Comparison of ENCODE assay signal across 20 mouse cellular contexts in the genomic region with DNA sequence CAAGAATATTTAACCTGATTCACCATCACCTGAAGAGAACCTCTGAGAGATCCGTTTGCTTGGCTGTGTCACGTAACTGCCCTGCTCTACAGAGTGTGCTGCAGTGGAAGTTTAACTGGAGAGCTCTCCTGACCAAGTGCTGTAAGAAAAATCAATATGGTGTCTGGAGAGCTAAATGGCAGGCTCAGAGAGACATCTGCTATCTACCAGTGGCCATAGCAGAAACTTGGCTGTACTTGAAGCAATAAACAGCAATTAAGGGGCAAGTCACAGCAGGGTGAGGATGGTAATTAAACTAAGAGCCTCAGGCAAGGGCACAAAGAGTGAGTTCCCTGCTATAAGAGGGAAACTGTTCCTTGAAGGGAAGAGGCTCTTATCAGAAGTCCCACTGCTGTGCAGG. TPM values are rescaled to one million over a fixed set of nuclear protein-coding genes. Genes with fewer than 3 reads are reported as not detected.
DNase-seq lines count a peak whose midpoint lies in the region; ATAC-seq lines count a peak whose summit lies in the region.
"Had no signal": no experiment of that assay in that cellular context is flagged by ENCODE, and none has a peak within 500 bp of the region (broad histone marks: within the 10 kb centered on the region; RNA-seq: fewer than 3 reads in every experiment).

No protein-coding gene starts in this region.

- H3K4me1 ChIP-seq in hindbrain, embryonic 14.5 days (replicated peaks; ENCODE audit: control insufficient read depth, insufficient read depth, low read length): no peaks in the 10 kb centered on the region
- no peaks in the 10 kb centered on the region for H3K4me1 ChIP-seq in hindbrain, embryonic 12.5 days
- H3K4me1 ChIP-seq in neural tube, embryonic 13.5 days (replicated peaks): no peaks in the 10 kb centered on the region
- H3K4me1 ChIP-seq in neural tube, embryonic 15.5 days: no peaks in the 10 kb centered on the region
- H3K4me1 ChIP-seq: kidney, embryonic 15.5 days had no signal

- no peak overlapping the region for H3K4me3 ChIP-seq in hindbrain, embryonic 14.5 days (replicated peaks; ENCODE audit: low read length)
- H3K4me3 ChIP-seq in hindbrain, embryonic 12.5 days: no peak overlapping the region
- H3K4me3 ChIP-seq in neural tube, embryonic 13.5 days: no peak overlapping the region
- no peak overlapping the region for H3K4me3 ChIP-seq in neural tube, embryonic 15.5 days (replicated peaks)
- H3K4me3 ChIP-seq: gastrocnemius, adult 2 months; kidney, embryonic 15.5 days; limb, embryonic 13.5 days had no signal

- 82% methylated on average over 2 of the region's 2 CpGs for WGBS in hindbrain, embryonic 14.5 days
- WGBS in hindbrain, embryonic 12.5 days: 78% methylated on average over 2 of the region's 2 CpGs
- 50% methylated on average over 2 of the region's 2 CpGs for WGBS in neural tube, embryonic 13.5 days
- WGBS in neural tube, embryonic 15.5 days: 53% methylated on average over 2 of the region's 2 CpGs

- H3K27me3 ChIP-seq in hindbrain, embryonic 14.5 days (ENCODE audit: control insufficient read depth, insufficient read depth, low read length): no peaks in the 10 kb centered on the region
- H3K27me3 ChIP-seq in hindbrain, embryonic 12.5 days: no peaks in the 10 kb centered on the region
- H3K27me3 ChIP-seq in neural tube, embryonic 13.5 days: no peaks in the 10 kb centered on the region
- no peaks in the 10 kb centered on the region for H3K27me3 ChIP-seq in neural tube, embryonic 15.5 days (replicated peaks)
- H3K27me3 ChIP-seq: CH12.LX; kidney, embryonic 15.5 days; limb, embryonic 13.5 days had no signal

- no peak overlapping the region for H3K4me2 ChIP-seq in hindbrain, embryonic 14.5 days (replicated peaks)
- H3K4me2 ChIP-seq in hindbrain, embryonic 12.5 days (replicated peaks): no peak overlapping the region
- H3K4me2 ChIP-seq in neural tube, embryonic 13.5 days: no peak overlapping the region
- H3K4me2 ChIP-seq in neural tube, embryonic 15.5 days: no peak overlapping the region
- H3K4me2 ChIP-seq: kidney, embryonic 15.5 days; limb, embryonic 13.5 days had no signal

- ATAC-seq in hindbrain, embryonic 14.5 days (ENCODE audit: low FRiP score): 0 out of 2 replicates have a peak, but pooled peaks have one; percentile 3
- no peak for ATAC-seq in hindbrain, embryonic 12.5 days (ENCODE audit: low FRiP score)
- ATAC-seq in neural tube, embryonic 13.5 days (ENCODE audit: low read depth): 0 out of 2 replicates have a peak, but pooled peaks have one; percentile 67
- no peak for ATAC-seq in neural tube, embryonic 15.5 days (ENCODE audit: low FRiP score)
- ATAC-seq: activated CD4-positive, CD25-positive, alpha-beta regulatory T cell, adult 4 months; hindbrain, embryonic 16.5 days had no signal

- H3K9me3 ChIP-seq in hindbrain, embryonic 14.5 days (ENCODE audit: control insufficient read depth, low read length): no peaks in the 10 kb centered on the region
- no peaks in the 10 kb centered on the region for H3K9me3 ChIP-seq in hindbrain, embryonic 12.5 days (replicated peaks)
- H3K9me3 ChIP-seq in neural tube, embryonic 13.5 days: no peaks in the 10 kb centered on the region
- no peaks in the 10 kb centered on the region for H3K9me3 ChIP-seq in neural tube, embryonic 15.5 days (replicated peaks)
- H3K9me3 ChIP-seq: kidney, embryonic 15.5 days; limb, embryonic 13.5 days had no signal

- no peak overlapping the region for H3K27ac ChIP-seq in hindbrain, embryonic 14.5 days
- no peak overlapping the region for H3K27ac ChIP-seq in hindbrain, embryonic 12.5 days
- no peak overlapping the region for H3K27ac ChIP-seq in neural tube, embryonic 13.5 days (replicated peaks)
- no peak overlapping the region for H3K27ac ChIP-seq in neural tube, embryonic 15.5 days (replicated peaks)
- H3K27ac ChIP-seq: gastrocnemius, adult 2 months; kidney, embryonic 15.5 days; limb, embryonic 13.5 days; macrophage had no signal

- no peak overlapping the region for H3K9ac ChIP-seq in hindbrain, embryonic 14.5 days
- H3K9ac ChIP-seq in hindbrain, embryonic 12.5 days: no peak overlapping the region
- H3K9ac ChIP-seq in neural tube, embryonic 13.5 days: no peak overlapping the region
- H3K9ac ChIP-seq in neural tube, embryonic 15.5 days (replicated peaks): no peak overlapping the region
- H3K9ac ChIP-seq: kidney, embryonic 15.5 days; limb, embryonic 13.5 days had no signal

- DNase-seq in cerebellum, adult 11-12 months: peak; percentile 23
- no peak for DNase-seq in cerebellum, postnatal 14 days
- no peak for DNase-seq in hindbrain, embryonic 14.5 days (ENCODE audit: low spot score)
- DNase-seq in lung, postnatal 14 days: no peak
- no peak for DNase-seq in retina, embryonic 14.5 days (ENCODE audit: low spot score)
- DNase-seq: cerebellum, adult 8-10 months; gastrocnemius, adult 2 months; heart, adult 11 months; lung, adult 2 months; right cerebral cortex, postnatal 14 days; thymus, postnatal 36 days had no signal

- H3K36me3 ChIP-seq in hindbrain, embryonic 14.5 days (replicated peaks; ENCODE audit: control insufficient read depth, insufficient read depth): no peaks in the 10 kb centered on the region
- H3K36me3 ChIP-seq in hindbrain, embryonic 12.5 days: no peaks in the 10 kb centered on the region
- no peaks in the 10 kb centered on the region for H3K36me3 ChIP-seq in neural tube, embryonic 13.5 days
- H3K36me3 ChIP-seq in neural tube, embryonic 15.5 days: no peaks in the 10 kb centered on the region
- H3K36me3 ChIP-seq: kidney, embryonic 15.5 days had no signal

RNA-seq across cellular contexts. Expression of a gene that starts 9.3 kb away (rescaled TPM):
- 5.5 and 7.0 TPM in 2 replicates for polyA plus RNA-seq in hindbrain, embryonic 14.5 days (2014; fragmentation: Nextera tagmentation; extraction: Ambion mirVana)
- 1.4 and 1.6 TPM in 2 replicates for polyA plus RNA-seq in hindbrain, embryonic 12.5 days (2016; fragmentation: Nextera tagmentation; extraction: Ambion mirVana)
- 2.2 and 4.1 TPM in 2 replicates for polyA plus RNA-seq in neural tube, embryonic 13.5 days (2015; fragmentation: Nextera tagmentation; extraction: Ambion mirVana)
- polyA plus RNA-seq in neural tube, embryonic 15.5 days (2015; fragmentation: Nextera tagmentation; extraction: Ambion mirVana): 3.4 and 3.6 TPM in 2 replicates

Comparison
In these comparisons a context has a peak if more than half of its experiments do, and no peak if none do; other contexts are left out.
1. ATAC-seq: peak in hindbrain, embryonic 14.5 days (single experiment) and neural tube, embryonic 13.5 days (single experiment); none in hindbrain, embryonic 12.5 days (single experiment) and neural tube, embryonic 15.5 days (single experiment).